Mouse (Mus musculus): Measurements from ENCODE around the gene Trim60.

The Trim60 gene

GRCm38 (mm10) chr8:64983150-64983897 is 35.1 kb downstream of the Trim60 start:
- DNase-seq: no peak

- no peak for DNase-seq
These were observed 55.5 kb downstream of the Trim60 start for GRCm38 (mm10) chr8:64962836-64963235.

DNA sequence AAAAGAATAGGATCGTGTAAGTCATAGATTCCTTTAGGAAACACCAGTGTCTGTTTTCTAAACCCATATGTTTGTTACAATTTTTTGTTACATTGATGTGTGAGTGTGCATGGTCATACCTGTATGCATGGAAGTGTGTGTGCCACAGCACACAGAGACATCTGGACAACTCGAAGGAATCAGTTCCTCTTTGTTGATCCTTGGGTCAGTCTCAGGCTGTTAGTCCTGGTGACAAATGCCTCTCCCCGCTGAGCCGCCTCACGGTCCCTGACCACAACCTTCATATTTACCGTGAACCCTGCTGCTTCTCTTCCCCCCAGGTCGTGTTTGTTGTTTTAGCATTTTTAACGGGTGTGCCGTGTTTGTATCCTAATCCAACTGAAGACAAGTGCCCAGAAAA is 59.4 kb downstream of the Trim60 start:
- DNase-seq: no peak

- no peak for DNase-seq
These were observed 66.3 kb downstream of the Trim60 start for GRCm38 (mm10) chr8:64952101-64952500.

Measured in embryo, embryonic 11 days (tissue).